Mouse (Mus musculus) E14TG2a.4 (cell line): ENCODE measurements around the gene Golga4.
A peak's percentile ranks its signal among the peaks of the same experiment; 100 is the strongest.

Experiments
- H3K27me3 ChIP-seq: 2 replicates; pipeline ENCODE4 v1.6.1; 2014; ENCODE audit warnings: low read length, control low read depth; ENCODE audit not compliant: insufficient read depth
- H3K36me3 ChIP-seq: 2 replicates; pipeline ENCODE4 v1.6.1; 2014; ENCODE audit warnings: low read length, control low read depth; ENCODE audit not compliant: insufficient read depth
- H3K4me1 ChIP-seq: replicated peaks from 2 replicates; pipeline ENCODE4 v1.6.1; 2014; ENCODE audit warnings: low read depth, low read length, control low read depth
- H3K4me3 ChIP-seq: replicated peaks from 2 replicates; pipeline ENCODE4 v1.5.1; 2014; ENCODE audit warnings: mild to moderate bottlenecking, low read length
- H3K9me3 ChIP-seq: 2 replicates; pipeline ENCODE4 v1.6.1; 2014; ENCODE audit warnings: low read length, control low read depth
- CTCF ChIP-seq: conservative IDR thresholded peaks from 2 replicates; pipeline ENCODE4 v1.5.1; 2014; ENCODE audit warnings: low read length
- NANOG ChIP-seq: IDR thresholded peaks from 2 replicates; pipeline ENCODE4 v1.6.1; 2014; ENCODE audit warnings: borderline replicate concordance, low read length, mixed read lengths
- POU5F1 ChIP-seq: IDR thresholded peaks from 2 replicates; pipeline ENCODE4 v1.6.1; 2014; ENCODE audit warnings: low read length, borderline replicate concordance

The Golga4 gene

GRCm38 (mm10) chr9:118607701-118608401, 101.8 kb downstream of the Golga4 start:
- Histone ChIP-seq H3K4me1 (peaks cover 65% of the 10 kb centered on the region), H3K4me3 (peak overlapping the region; percentile 84), H3K9me3 (no peaks in the 10 kb centered on the region), H3K36me3 (no peaks in the 10 kb centered on the region), H3K27me3 (peaks cover 53% of the 10 kb centered on the region)
- TF ChIP-seq NANOG (peak; percentile 98), POU5F1 (no peak)

DNA sequence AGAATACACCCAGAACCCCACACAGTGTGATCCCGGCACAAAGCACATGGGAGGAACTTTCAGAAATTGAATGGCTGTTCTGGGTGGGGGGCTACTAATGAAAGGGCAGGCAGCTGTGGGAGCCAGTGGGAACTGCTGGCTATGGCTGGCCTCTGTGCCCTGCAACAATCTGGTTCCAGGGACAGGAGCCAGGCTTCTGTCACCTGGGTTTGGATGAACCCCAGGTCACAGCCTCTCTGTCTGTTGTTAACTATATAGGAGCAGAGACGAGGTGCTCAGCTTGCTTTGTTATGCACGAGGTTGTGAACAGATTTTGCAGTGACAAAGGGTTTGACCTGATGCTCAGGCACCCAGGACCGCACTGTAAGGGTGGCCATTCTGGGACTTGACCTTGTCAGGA, 102.5 kb downstream of the Golga4 start:
- peaks cover 55% of the 10 kb centered on the region for H3K27me3 ChIP-seq
- H3K9me3 ChIP-seq = no peaks in the 10 kb centered on the region
- peaks cover 58% of the 10 kb centered on the region for H3K4me1 ChIP-seq
- TF ChIP-seq POU5F1 (peak; percentile 50; the same call in 1 of the 2 replicates), CTCF (no peak), NANOG (peak; percentile 39; the same call in 1 of the 2 replicates)
- H3K4me3 ChIP-seq = peak overlapping the region; percentile 29; the same call in 1 of the 2 replicates
- no peaks in the 10 kb centered on the region for H3K36me3 ChIP-seq

GRCm38 (mm10) chr9:118610060-118610459, 104.0 kb downstream of the Golga4 start:
- Histone ChIP-seq H3K36me3 (peaks cover 7% of the 10 kb centered on the region; the same call in 1 of the 2 replicates), H3K27me3 (peaks cover 47% of the 10 kb centered on the region), H3K4me1 (peaks cover 58% of the 10 kb centered on the region), H3K9me3 (no peaks in the 10 kb centered on the region), H3K4me3 (no peak overlapping the region)
- TF ChIP-seq NANOG (no peak), CTCF (no peak), POU5F1 (no peak)

- Histone ChIP-seq H3K9me3 (no peaks in the 10 kb centered on the region), H3K27me3 (peaks cover 40% of the 10 kb centered on the region), H3K4me1 (peaks cover 50% of the 10 kb centered on the region), H3K36me3 (peaks cover 7% of the 10 kb centered on the region; the same call in 1 of the 2 replicates), H3K4me3 (no peak overlapping the region)
- TF ChIP-seq NANOG = no peak
- no peak for TF ChIP-seq POU5F1
- TF ChIP-seq CTCF = no peak
Observed at GRCm38 (mm10) chr9:118611111-118611541, 105.1 kb downstream of the Golga4 start.

DNA sequence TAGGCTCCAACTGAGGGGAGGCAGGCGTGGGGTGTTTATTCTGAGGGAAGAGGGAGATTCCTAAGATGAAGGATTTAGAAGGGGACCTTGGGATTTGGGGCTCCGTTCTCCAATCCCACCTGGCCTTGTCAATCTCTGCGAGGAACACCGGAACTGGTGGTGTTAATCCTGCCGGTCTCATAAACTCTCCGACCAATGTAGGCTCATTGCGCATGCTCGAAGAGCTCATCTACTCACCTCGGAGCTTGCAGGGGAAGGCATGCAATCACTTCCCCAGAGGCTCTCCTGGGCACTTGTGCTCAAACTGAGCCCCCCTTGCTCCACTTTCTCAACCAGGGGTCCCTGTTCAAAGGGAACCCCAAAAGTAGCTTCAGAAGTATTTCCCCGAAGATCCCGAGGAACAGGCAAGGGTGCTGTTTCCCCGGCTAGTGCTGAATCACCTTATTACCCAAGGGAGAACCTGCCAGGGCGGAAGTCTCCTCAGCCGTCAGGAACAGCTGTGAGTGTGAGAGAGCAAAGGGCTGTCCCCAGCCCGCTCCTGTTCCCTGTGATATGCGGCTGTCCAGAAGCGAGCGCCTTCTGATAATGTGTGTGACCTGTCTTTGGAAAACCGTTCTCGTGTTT, 106.0 kb downstream of the Golga4 start:
- Histone ChIP-seq H3K27me3 (peaks cover 39% of the 10 kb centered on the region), H3K4me1 (peaks cover 47% of the 10 kb centered on the region), H3K4me3 (0 out of 2 replicates have a peak overlapping the region, but pooled peaks have one; percentile 27), H3K36me3 (peaks cover 7% of the 10 kb centered on the region; the same call in 1 of the 2 replicates), H3K9me3 (no peaks in the 10 kb centered on the region)
- TF ChIP-seq NANOG = no peak
- no peak for TF ChIP-seq POU5F1
- no peak for TF ChIP-seq CTCF

DNA sequence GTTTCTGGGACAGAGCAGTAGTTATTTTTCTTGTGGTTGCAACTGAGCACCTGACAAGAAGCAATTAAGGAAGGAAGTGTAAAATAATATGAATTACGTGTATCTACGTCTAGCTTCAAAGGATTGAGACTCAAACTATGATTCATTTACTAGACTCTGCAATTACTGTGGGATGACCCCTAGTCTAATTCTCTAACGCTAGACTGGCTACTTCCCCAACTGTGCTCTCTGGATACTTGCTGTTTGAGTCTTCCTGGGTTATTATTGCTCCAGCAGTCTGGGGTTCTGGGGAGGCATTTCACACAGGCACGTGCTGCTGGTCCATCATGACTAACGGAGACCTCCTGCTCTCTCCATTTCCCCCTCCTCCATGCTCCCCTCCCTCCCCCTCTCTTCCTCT, 111.2 kb downstream of the Golga4 start:
- Histone ChIP-seq H3K36me3 (peaks cover 11% of the 10 kb centered on the region), H3K4me3 (no peak overlapping the region), H3K9me3 (no peaks in the 10 kb centered on the region), H3K4me1 (peaks cover 10% of the 10 kb centered on the region), H3K27me3 (peaks cover 3% of the 10 kb centered on the region; the same call in 1 of the 2 replicates)
- no peak for TF ChIP-seq CTCF

GRCm38 (mm10) chr9:118618732-118619250, 112.7 kb downstream of the Golga4 start:
- H3K27me3 ChIP-seq = no peaks in the 10 kb centered on the region
- H3K9me3 ChIP-seq = no peaks in the 10 kb centered on the region
- TF ChIP-seq POU5F1 = no peak
- no peak for TF ChIP-seq CTCF
- TF ChIP-seq NANOG = no peak
- H3K36me3 ChIP-seq = peaks cover 11% of the 10 kb centered on the region
- peaks cover 13% of the 10 kb centered on the region for H3K4me1 ChIP-seq
- H3K4me3 ChIP-seq = no peak overlapping the region

GRCm38 (mm10) chr9:118620807-118621206, 114.7 kb downstream of the Golga4 start:
- TF ChIP-seq NANOG (no peak), POU5F1 (no peak), CTCF (no peak)
- no peak overlapping the region for H3K4me3 ChIP-seq

More at GRCm38 (mm10) chr9:118620807-118621206, 114.7 kb downstream of the Golga4 start:
- Histone ChIP-seq H3K36me3 (peaks cover 4% of the 10 kb centered on the region; the same call in 1 of the 2 replicates), H3K9me3 (no peaks in the 10 kb centered on the region), H3K27me3 (no peaks in the 10 kb centered on the region), H3K4me1 (peaks cover 31% of the 10 kb centered on the region)
